Mouse (Mus musculus) spleen, adult 2 months (tissue): ENCODE results near the gene Hes6. TPM values are rescaled to one million over a fixed set of nuclear protein-coding genes. Genes with fewer than 3 reads are reported as not detected.
A peak's percentile ranks its signal among the peaks of the same experiment; 100 is the strongest.

ENCODE experiments used
- DNase-seq, 2 experiments: peaks; one replicate each; pipeline versions ENCODE4 v3.0.0 to v3.0.0-alpha.2; 2012 to 2021; ENCODE audit warnings: low spot score in 2 of 2, low read depth in 1 of 2
- H3K27ac ChIP-seq: fragments of 200-500 bp; 2 replicates; pipeline ENCODE4 v1.5.1; 2012; ENCODE audit warnings: low read length, inconsistent platforms; ENCODE audit not compliant: insufficient read depth
- H3K27me3 ChIP-seq: fragments of 200-500 bp; 2 replicates; pipeline ENCODE4 v1.6.1; 2012; ENCODE audit warnings: mild to moderate bottlenecking, moderate library complexity, low read length, inconsistent platforms; ENCODE audit not compliant: control insufficient read depth, insufficient read depth
- H3K36me3 ChIP-seq: fragments of 200-500 bp; 2 replicates; pipeline ENCODE4 v1.6.1; 2012; ENCODE audit warnings: mild to moderate bottlenecking, low read length, inconsistent platforms; ENCODE audit not compliant: control insufficient read depth, insufficient read depth
- H3K4me1 ChIP-seq: fragments of 200-500 bp; 2 replicates; pipeline ENCODE4 v1.6.1; 2011; ENCODE audit warnings: inconsistent platforms; ENCODE audit not compliant: control insufficient read depth, insufficient read depth, insufficient read length
- H3K4me3 ChIP-seq: fragments of 200-500 bp; 2 replicates; pipeline ENCODE4 v1.5.1; 2011; ENCODE audit warnings: mild to moderate bottlenecking, inconsistent platforms; ENCODE audit not compliant: insufficient read depth, insufficient read length; ENCODE audit errors: extremely low read depth
- CTCF ChIP-seq: fragments of 200-500 bp; IDR thresholded peaks from 2 replicates; pipeline ENCODE4 v1.5.1; 2011; ENCODE audit warnings: mild to moderate bottlenecking, inconsistent platforms; ENCODE audit not compliant: insufficient read depth, insufficient read length, insufficient replicate concordance; ENCODE audit errors: extremely low read depth
- POLR2A ChIP-seq: fragments of 200-500 bp; IDR thresholded peaks from 2 replicates; pipeline ENCODE4 v1.6.1; 2011; ENCODE audit warnings: low read depth, low read length, inconsistent platforms
- WGBS: fragments of 180-500 bp; shearing (Covaris S2); methylation state at CpG from one replicate; pipeline ENCODE4 v1.1.7; 2018; 5-methylcytosine and 5-hydroxymethylcytosine counted together
- polyA plus RNA-seq: library from polyadenylated mRNA; depleted of rRNA; stranded (reverse); fragments of >200 nt; gene quantifications from 2 replicates; pipeline ENCODE4 v1.2.3, GENCODE M21; 2012

Hes6 gene
- polyA plus RNA-seq, 1 experiment, result 59.9 TPM

DNA sequence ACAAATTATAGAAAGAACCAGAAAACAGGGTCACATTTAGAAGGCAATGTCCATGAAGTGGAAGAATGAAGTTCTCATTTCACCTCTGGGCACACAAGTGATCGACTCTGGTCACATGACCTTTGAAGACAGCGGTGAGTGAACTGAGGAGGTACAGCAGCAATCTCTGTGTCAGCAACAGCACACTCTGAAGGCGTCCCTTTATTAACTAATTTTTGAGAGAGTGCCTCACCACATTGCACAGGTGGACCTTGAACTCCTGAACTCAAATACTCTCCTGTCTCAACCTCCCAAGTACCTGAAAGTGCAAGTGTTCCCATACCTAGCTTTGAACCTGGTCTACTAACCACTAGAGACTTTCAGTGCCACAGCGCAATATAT is 32.8 kb downstream of the Hes6 start:
- no peaks in the 10 kb centered on the region for H3K27me3 ChIP-seq
- H3K36me3 ChIP-seq, result peaks cover 56% of the 10 kb centered on the region
- TF ChIP-seq POLR2A (no peak), CTCF (no peak)
- H3K4me1 ChIP-seq, result no peaks in the 10 kb centered on the region
- no peak overlapping the region for H3K4me3 ChIP-seq
- DNase-seq, result no peak
- no peak overlapping the region for H3K27ac ChIP-seq
- 95% methylated on average over 4 of the region's 4 CpGs for WGBS

DNA sequence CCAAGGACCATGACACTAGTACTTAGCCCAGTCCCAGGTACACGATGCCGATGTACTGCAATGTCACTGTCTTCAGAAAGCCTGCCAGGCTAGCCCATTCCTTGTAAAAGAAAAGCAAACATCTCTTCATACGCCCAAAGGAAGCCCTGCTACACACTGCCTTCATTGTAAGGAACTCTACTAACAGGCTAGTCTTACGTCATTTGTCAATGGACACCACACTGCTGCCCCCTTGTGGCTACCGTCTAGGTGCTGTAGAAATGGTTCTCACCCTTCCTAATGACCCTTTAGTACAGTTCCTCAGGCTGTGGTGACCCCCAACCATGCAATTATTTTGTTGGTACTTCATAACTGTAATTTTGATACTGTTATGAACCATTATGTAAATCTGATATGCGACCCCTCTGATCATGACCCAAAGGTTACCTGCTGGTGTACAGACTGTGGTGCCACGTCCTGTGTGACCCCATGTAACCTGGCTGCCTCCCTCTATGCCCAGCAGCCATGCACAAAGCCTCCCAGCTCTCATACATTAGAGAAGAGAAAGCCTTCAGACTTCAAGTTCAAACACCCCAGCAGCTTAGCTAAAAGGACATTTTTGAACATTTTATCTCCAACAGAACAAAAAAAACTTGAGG is 33.3 kb downstream of the Hes6 start:
- Histone ChIP-seq H3K4me3 (no peak overlapping the region), H3K36me3 (peaks cover 58% of the 10 kb centered on the region), H3K4me1 (no peaks in the 10 kb centered on the region), H3K27ac (no peak overlapping the region), H3K27me3 (no peaks in the 10 kb centered on the region)
- DNase-seq, result peak; percentile 26 to 63
- peak; percentile 53; the same call in 1 of the 2 replicates for TF ChIP-seq CTCF
- TF ChIP-seq POLR2A, result no peak
- WGBS, result 72% methylated on average over 7 of the region's 7 CpGs

DNA sequence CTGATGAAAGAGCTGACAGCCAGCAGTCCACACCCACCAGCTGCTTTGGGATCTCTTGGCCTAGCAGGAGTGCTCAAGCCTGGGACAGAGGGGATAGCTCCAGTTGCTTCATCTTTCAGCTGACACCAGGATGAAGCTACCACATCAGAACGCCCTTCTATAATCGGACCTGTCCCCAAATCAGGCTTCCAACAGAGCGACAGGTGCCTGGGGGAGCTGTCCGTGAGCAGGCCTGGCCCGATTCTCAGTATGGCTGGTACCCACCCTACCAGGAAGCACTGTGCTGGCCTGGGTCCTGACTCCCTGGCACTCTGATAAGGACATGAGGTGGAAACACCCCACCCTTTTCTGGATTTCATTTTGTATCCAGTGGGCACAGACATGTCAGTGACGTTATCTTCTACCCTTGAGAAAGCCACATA is 40.4 kb downstream of the Hes6 start:
- H3K27me3 ChIP-seq, result no peaks in the 10 kb centered on the region
- DNase-seq, result no peak
- no peaks in the 10 kb centered on the region for H3K4me1 ChIP-seq
- peaks cover 39% of the 10 kb centered on the region for H3K36me3 ChIP-seq
- 92% methylated on average over 6 of the region's 6 CpGs for WGBS
- H3K27ac ChIP-seq, result no peak overlapping the region
- no peak for TF ChIP-seq POLR2A
- TF ChIP-seq CTCF, result no peak
- no peak overlapping the region for H3K4me3 ChIP-seq

DNA sequence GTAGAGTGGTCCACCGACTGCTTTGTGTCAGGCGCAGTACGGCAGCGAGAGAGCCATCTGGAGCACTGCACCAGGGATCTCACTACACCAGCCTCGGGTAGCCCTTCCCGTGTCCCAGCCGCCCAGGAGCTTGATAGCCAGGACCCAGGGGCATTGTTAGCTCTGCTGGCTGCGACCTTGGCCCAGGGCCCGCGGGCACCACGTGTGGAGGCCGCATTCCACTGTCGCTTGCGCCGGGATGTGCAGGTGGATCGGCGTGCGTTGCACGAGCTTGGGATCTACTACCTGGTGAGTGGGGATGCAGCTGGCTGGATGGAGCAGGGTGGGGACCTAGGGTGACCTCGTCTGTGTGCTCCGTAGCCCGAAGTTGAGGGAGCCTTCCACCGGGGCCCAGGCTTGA is 43.8 kb downstream of the Hes6 start:
- H3K36me3 ChIP-seq, result peaks cover 13% of the 10 kb centered on the region
- H3K27me3 ChIP-seq, result peaks cover 3% of the 10 kb centered on the region; the same call in 1 of the 2 replicates
- DNase-seq, result no peak
- no peak overlapping the region for H3K4me3 ChIP-seq
- TF ChIP-seq CTCF, result no peak
- TF ChIP-seq POLR2A, result no peak
- no peaks in the 10 kb centered on the region; the same call in none of the 2 replicates for H3K4me1 ChIP-seq
- 93% methylated on average over 23 of the region's 23 CpGs for WGBS
- no peak overlapping the region for H3K27ac ChIP-seq

DNA sequence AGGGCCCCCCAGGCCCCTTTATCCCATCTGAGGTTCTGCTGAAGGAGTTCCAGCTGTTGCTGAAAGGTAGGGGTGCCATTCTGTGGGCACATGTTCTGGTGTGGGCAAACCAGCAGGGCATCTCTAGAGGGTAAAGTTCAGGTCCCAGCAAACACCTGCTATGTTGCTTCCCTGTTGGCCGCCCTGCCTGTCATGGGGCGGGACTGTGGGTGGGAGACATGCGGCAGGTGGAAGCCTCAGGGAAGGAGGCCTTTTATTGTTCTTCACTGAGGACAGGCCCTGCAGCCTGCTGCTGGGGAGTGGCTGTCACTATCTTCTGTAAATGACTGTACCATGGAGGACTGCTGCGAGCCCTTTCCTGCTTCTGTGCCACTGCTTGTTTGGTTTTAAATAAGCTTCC is 44.4 kb downstream of the Hes6 start:
- WGBS, result 75% methylated on average over 4 of the region's 4 CpGs
- Histone ChIP-seq H3K27me3 (peaks cover 3% of the 10 kb centered on the region; the same call in 1 of the 2 replicates), H3K27ac (no peak overlapping the region), H3K4me3 (no peak overlapping the region), H3K36me3 (peaks cover 10% of the 10 kb centered on the region), H3K4me1 (no peaks in the 10 kb centered on the region; the same call in none of the 2 replicates)
- no peak for DNase-seq
- TF ChIP-seq CTCF (no peak), POLR2A (no peak)

DNA sequence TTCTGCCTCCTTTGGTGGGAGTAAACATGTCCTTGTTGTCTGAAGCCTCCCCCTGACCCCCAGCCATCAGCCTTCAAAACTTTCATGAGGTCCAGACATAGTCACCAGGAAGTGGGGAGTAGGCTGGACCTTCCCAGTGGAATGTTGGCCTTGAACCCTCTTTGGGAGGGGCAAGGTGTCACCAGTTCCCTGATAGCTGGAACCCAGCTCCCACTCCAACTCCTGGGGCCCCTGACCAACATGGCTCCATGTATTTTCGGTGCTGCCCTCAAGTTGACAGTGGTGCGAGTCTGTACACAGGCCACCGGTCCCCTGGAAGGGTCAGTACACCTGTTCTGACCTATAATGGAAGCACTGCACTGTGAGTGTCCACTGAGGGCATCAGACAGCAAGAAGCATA is 46.5 kb downstream of the Hes6 start:
- WGBS, result 96% methylated on average over 3 of the region's 3 CpGs
- no peak for TF ChIP-seq POLR2A
- no peak for TF ChIP-seq CTCF
- DNase-seq, result no peak
- Histone ChIP-seq H3K27ac (no peak overlapping the region), H3K27me3 (peaks cover 3% of the 10 kb centered on the region; the same call in 1 of the 2 replicates), H3K4me3 (no peak overlapping the region), H3K4me1 (no peaks in the 10 kb centered on the region; the same call in none of the 2 replicates), H3K36me3 (peaks cover 4% of the 10 kb centered on the region)
